1 mouse cellular context compared by ENCODE assay signal in the genomic region with DNA sequence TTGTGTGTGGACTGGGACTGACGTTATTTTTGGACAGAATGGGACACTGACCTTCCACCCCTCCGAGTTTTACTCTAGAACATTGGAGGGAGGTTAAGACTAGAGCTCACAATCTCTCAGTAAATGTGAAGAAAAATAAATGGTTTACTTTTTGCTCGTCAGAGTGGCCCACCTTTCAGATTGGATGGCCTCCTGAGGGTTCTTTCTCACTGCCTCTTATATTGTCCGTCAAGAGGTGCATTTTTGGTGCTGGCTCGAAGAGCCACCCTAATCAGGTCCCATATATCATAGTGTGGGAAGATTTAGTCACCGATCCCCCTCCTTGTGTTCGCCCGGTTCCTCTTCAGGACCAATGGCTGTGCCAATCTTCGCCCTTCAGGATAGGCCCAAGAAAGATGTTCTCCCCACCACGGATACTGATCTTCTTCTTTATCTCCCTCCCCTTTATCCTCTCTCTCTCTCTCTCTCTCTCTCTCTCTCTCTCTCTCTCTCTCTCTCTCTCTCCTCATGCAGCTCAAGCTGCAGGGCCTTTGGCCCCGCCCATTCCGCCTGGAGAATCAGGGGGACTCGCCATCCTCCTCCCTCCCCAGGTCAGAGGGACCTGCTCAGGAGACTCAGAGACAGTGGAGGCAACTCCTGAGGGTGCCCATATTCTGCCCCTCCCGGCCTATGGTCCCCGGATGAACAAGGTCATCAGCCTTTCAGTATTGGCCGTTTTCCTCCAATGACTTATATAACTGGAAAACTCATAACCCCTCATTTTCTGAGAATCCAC.
TF ChIP-seq lines count a peak whose summit lies in the region.

No protein-coding gene starts in this region.

TF ChIP-seq in CH12.LX, 34 proteins besides CTCF, POLR2A, EP300 and RAD21 (continued from another document):
- TF ChIP-seq NELFE (IDR thresholded peaks at IDR 0.05; ENCODE audit: low read depth, low read length) (no peak), GABPA (IDR thresholded peaks at IDR 0.05; ENCODE audit: insufficient replicate concordance, low read depth, low read length) (no peak), KAT2A (IDR thresholded peaks at IDR 0.05; ENCODE audit: insufficient replicate concordance, low read length) (no peak), RCOR1 (conservative IDR thresholded peaks at IDR 0.05; ENCODE audit: low read depth, low read length) (no peak), POLR2AphosphoS2 (IDR thresholded peaks at IDR 0.05; ENCODE audit: low read depth, low read length) (no peak), SMC3 (IDR thresholded peaks at IDR 0.05; ENCODE audit: low read depth, low read length) (no peak), MXI1 (IDR thresholded peaks at IDR 0.05; ENCODE audit: low read depth, low read length) (no peak), MAFK (IDR thresholded peaks at IDR 0.05; ENCODE audit: insufficient replicate concordance, low read length) (no peak), TBP (conservative IDR thresholded peaks at IDR 0.05; ENCODE audit: low read depth, low read length) (0 out of 2 replicates have a peak, but pooled peaks have one; percentile 20), USF1 (IDR thresholded peaks at IDR 0.05; ENCODE audit: low read depth, low read length) (no peak), CHD2 (IDR thresholded peaks at IDR 0.05; ENCODE audit: low read length) (no peak), BHLHE40 (IDR thresholded peaks at IDR 0.05; ENCODE audit: low read depth, low read length) (no peak), MAZ (IDR thresholded peaks at IDR 0.05; ENCODE audit: low read depth, low read length) (no peak), ZNF384 (IDR thresholded peaks at IDR 0.05; ENCODE audit: low read depth, low read length) (no peak), ZMIZ1 (IDR thresholded peaks at IDR 0.05; ENCODE audit: low read depth, low read length) (no peak), ZKSCAN1 (IDR thresholded peaks at IDR 0.05; ENCODE audit: borderline replicate concordance, low read depth, low read length) (no peak), E2F4 (IDR thresholded peaks at IDR 0.05; ENCODE audit: insufficient replicate concordance, low read depth, low read length) (no peak), JUND (conservative IDR thresholded peaks at IDR 0.05; ENCODE audit: low read depth, low read length) (peak; percentile 75), CHD1 (IDR thresholded peaks at IDR 0.05; ENCODE audit: low read depth, low read length) (no peak), MAX (IDR thresholded peaks at IDR 0.05; ENCODE audit: low read length) (no peak), MEF2A (IDR thresholded peaks at IDR 0.05; ENCODE audit: borderline replicate concordance, low read depth, low read length) (no peak)
